Mouse (Mus musculus): Measurements from ENCODE around the gene Gm10358. TPM values are rescaled to one million over a fixed set of nuclear protein-coding genes. Genes with fewer than 3 reads are reported as not detected.
"Not testable (repeated sequence)": the region's sequence is repeated elsewhere in the genome, so short reads cannot be mapped to it uniquely, and the experiment has no call there.

Gm10358 gene
- total RNA-seq (2012; rRNA removed), result 0.71 TPM in 1 of 2 replicates, not detected in the other

- in situ Hi-C loops (cut with MboI; ENCODE audit: low sequenced_read_pairs in 2 of 2, unreplicated experiment in 2 of 2), result no loop called here
- TF ChIP-seq MAFK (IDR thresholded peaks at IDR 0.05; ENCODE audit: insufficient read depth, low read depth, low read length) (no peak), CHD2 (IDR thresholded peaks at IDR 0.05; ENCODE audit: low read depth, low read length) (no peak), ZNF384 (IDR thresholded peaks at IDR 0.05; ENCODE audit: low read depth, low read length) (no peak), HCFC1 (IDR thresholded peaks at IDR 0.05; ENCODE audit: borderline replicate concordance, insufficient read depth, low read length) (no peak), ZC3H11A (IDR thresholded peaks at IDR 0.05; ENCODE audit: borderline replicate concordance, low read depth, low read length) (no peak)
- no peak within 1 kb of the TSS for H3K9ac ChIP-seq (ENCODE audit: insufficient read depth, low read depth, low read length, poor library complexity, severe bottlenecking)
- no peak within 1 kb of the TSS for H3K27ac ChIP-seq (ENCODE audit: insufficient read depth, low read depth, low read length, poor library complexity, severe bottlenecking)
- no peak within 1 kb of the TSS for H3K4me3 ChIP-seq (ENCODE audit: insufficient read depth in 1 of 2, low read depth in 1 of 2, low read length in 2 of 2, poor library complexity in 1 of 2, severe bottlenecking in 1 of 2)
- H3K9me3 ChIP-seq (ENCODE audit: control insufficient read depth, insufficient read depth, low read depth, low read length), result no peaks in the 10 kb centered on the region
- no peaks in the 10 kb centered on the region for H3K36me3 ChIP-seq (ENCODE audit: control insufficient read depth, insufficient read depth, low read length, poor library complexity, severe bottlenecking)
- DNase-seq (ENCODE audit: low read depth, low spot score), result no peak
- no peaks in the 10 kb centered on the region for H3K4me1 ChIP-seq (ENCODE audit: control insufficient read depth in 2 of 2, insufficient read depth in 2 of 2, low read length in 2 of 2, poor library complexity in 1 of 2)
Observed at GRCm38 (mm10) chr8:75406489-75406888, at the start of gene Gm10358. Gm10358 (minus strand) TSS chr8:75406589.

DNA sequence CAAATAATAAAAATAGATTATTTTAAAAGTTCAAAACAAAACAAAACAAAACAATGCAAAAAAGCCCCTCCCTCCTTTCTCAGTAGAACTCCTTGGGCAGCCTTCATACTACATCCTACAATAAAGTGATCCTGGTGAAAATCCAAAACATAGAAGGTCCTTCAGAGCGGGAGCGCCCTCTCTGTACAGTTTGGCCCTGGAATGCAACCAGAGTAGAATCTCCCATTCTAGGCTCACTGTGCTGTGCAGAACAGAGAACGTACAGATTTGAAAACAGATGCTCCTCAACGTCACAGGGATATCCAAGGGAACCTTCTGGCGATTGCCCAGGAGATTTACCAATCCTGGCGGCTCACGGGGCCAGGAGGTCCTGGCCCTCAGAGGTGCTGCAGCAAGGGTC, 42.0 kb upstream of the Gm10358 start, which contains the start of gene Iqcm:
TSS of gene Iqcm (plus strand) at position 301 of the 400 bp plus-strand sequence.
- Histone ChIP-seq H3K36me3 (ENCODE audit: control insufficient read depth, insufficient read depth, low read length, poor library complexity, severe bottlenecking) (no peaks in the 10 kb centered on the region), H3K27ac (ENCODE audit: insufficient read depth, low read depth, low read length, poor library complexity, severe bottlenecking) (no peak within 1 kb of the TSS), H3K4me3 (ENCODE audit: insufficient read depth in 1 of 2, low read depth in 1 of 2, low read length in 2 of 2, poor library complexity in 1 of 2, severe bottlenecking in 1 of 2) (no peak within 1 kb of the TSS), H3K9me3 (ENCODE audit: control insufficient read depth, insufficient read depth, low read depth, low read length) (peaks cover 3% of the 10 kb centered on the region; the same call in 1 of the 2 replicates), H3K9ac (ENCODE audit: insufficient read depth, low read depth, low read length, poor library complexity, severe bottlenecking) (no peak within 1 kb of the TSS), H3K4me1 (ENCODE audit: control insufficient read depth in 2 of 2, insufficient read depth in 2 of 2, low read length in 2 of 2, poor library complexity in 1 of 2) (no peaks in the 10 kb centered on the region)
- in situ Hi-C loops (cut with MboI; ENCODE audit: low sequenced_read_pairs in 2 of 2, unreplicated experiment in 2 of 2), result no loop called here
- TF ChIP-seq ZC3H11A (IDR thresholded peaks at IDR 0.05; ENCODE audit: borderline replicate concordance, low read depth, low read length) (no peak), HCFC1 (IDR thresholded peaks at IDR 0.05; ENCODE audit: borderline replicate concordance, insufficient read depth, low read length) (no peak)
- no peak for DNase-seq (ENCODE audit: low read depth, low spot score)

GRCm38 (mm10) chr8:75415696-75416095, 9.3 kb upstream of the Gm10358 start:
- H3K4me1 ChIP-seq (ENCODE audit: control insufficient read depth in 2 of 2, insufficient read depth in 2 of 2, low read length in 2 of 2, poor library complexity in 1 of 2); H3K9me3 ChIP-seq (ENCODE audit: control insufficient read depth, insufficient read depth, low read depth, low read length); H3K4me3 ChIP-seq (ENCODE audit: insufficient read depth in 1 of 2, low read depth in 1 of 2, low read length in 2 of 2, poor library complexity in 1 of 2, severe bottlenecking in 1 of 2); H3K9ac ChIP-seq (ENCODE audit: insufficient read depth, low read depth, low read length, poor library complexity, severe bottlenecking); in situ Hi-C loops (cut with MboI; ENCODE audit: low sequenced_read_pairs in 2 of 2, unreplicated experiment in 2 of 2); H3K36me3 ChIP-seq (ENCODE audit: control insufficient read depth, insufficient read depth, low read length, poor library complexity, severe bottlenecking): not testable (repeated sequence)
- peak overlapping the region; percentile 74; the same call in 1 of the 2 replicates for H3K27ac ChIP-seq (ENCODE audit: insufficient read depth, low read depth, low read length, poor library complexity, severe bottlenecking)
- DNase-seq (ENCODE audit: low read depth, low spot score), result peak; percentile 25

GRCm38 (mm10) chr8:75384770-75385290, 21.6 kb downstream of the Gm10358 start:
- H3K4me3 ChIP-seq (ENCODE audit: insufficient read depth in 1 of 2, low read depth in 1 of 2, low read length in 2 of 2, poor library complexity in 1 of 2, severe bottlenecking in 1 of 2), result no peak overlapping the region
- no peak overlapping the region for H3K9ac ChIP-seq (ENCODE audit: insufficient read depth, low read depth, low read length, poor library complexity, severe bottlenecking)
- DNase-seq (ENCODE audit: low read depth, low spot score), result no peak
- H3K9me3 ChIP-seq (ENCODE audit: control insufficient read depth, insufficient read depth, low read depth, low read length), result no peaks in the 10 kb centered on the region
- no peaks in the 10 kb centered on the region for H3K4me1 ChIP-seq (ENCODE audit: control insufficient read depth in 2 of 2, insufficient read depth in 2 of 2, low read length in 2 of 2, poor library complexity in 1 of 2)
- no peak for TF ChIP-seq ZC3H11A (IDR thresholded peaks at IDR 0.05; ENCODE audit: borderline replicate concordance, low read depth, low read length)
- TF ChIP-seq HCFC1 (IDR thresholded peaks at IDR 0.05; ENCODE audit: borderline replicate concordance, insufficient read depth, low read length), result no peak
- no peak for TF ChIP-seq MAFK (IDR thresholded peaks at IDR 0.05; ENCODE audit: insufficient read depth, low read depth, low read length)
- no peak for TF ChIP-seq CHD2 (IDR thresholded peaks at IDR 0.05; ENCODE audit: low read depth, low read length)
- no peak for TF ChIP-seq ZNF384 (IDR thresholded peaks at IDR 0.05; ENCODE audit: low read depth, low read length)
- no peaks in the 10 kb centered on the region for H3K36me3 ChIP-seq (ENCODE audit: control insufficient read depth, insufficient read depth, low read length, poor library complexity, severe bottlenecking)
- no peak overlapping the region for H3K27ac ChIP-seq (ENCODE audit: insufficient read depth, low read depth, low read length, poor library complexity, severe bottlenecking)
- in situ Hi-C loops (cut with MboI; ENCODE audit: low sequenced_read_pairs in 2 of 2, unreplicated experiment in 2 of 2), result no loop called here

DNA sequence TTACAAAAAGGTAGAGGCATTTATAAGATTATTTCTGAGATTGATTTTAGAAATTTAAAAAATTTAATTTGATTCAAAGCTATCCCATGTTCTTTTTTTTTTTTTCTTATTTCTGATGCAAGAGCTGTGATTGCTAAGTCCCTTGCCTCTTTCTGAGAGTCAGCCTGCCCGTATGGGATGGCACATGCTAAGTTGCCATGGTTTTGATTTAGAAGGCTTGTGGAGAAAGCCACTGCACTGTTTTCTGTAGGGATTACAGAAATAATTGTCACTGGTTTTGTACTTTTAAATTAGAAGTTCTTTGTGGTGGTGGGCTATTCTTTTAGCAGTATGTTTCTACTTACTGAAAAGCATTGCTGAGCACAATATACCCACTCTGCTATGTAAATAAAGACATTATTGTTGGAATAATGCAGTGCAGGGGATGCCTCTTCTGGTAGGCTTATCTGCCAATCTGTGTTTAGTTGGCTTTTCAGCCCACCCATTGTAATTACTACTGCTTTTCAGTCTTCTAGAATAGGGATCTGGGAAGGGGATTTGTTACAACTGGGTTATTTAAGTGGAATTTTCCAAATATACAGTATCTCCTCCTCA, 30.8 kb downstream of the Gm10358 start:
- no peak for TF ChIP-seq ZC3H11A (IDR thresholded peaks at IDR 0.05; ENCODE audit: borderline replicate concordance, low read depth, low read length)
- Histone ChIP-seq H3K36me3 (ENCODE audit: control insufficient read depth, insufficient read depth, low read length, poor library complexity, severe bottlenecking) (no peaks in the 10 kb centered on the region), H3K9ac (ENCODE audit: insufficient read depth, low read depth, low read length, poor library complexity, severe bottlenecking) (no peak overlapping the region), H3K9me3 (ENCODE audit: control insufficient read depth, insufficient read depth, low read depth, low read length) (no peaks in the 10 kb centered on the region), H3K27ac (ENCODE audit: insufficient read depth, low read depth, low read length, poor library complexity, severe bottlenecking) (no peak overlapping the region), H3K4me3 (ENCODE audit: insufficient read depth in 1 of 2, low read depth in 1 of 2, low read length in 2 of 2, poor library complexity in 1 of 2, severe bottlenecking in 1 of 2) (no peak overlapping the region), H3K4me1 (ENCODE audit: control insufficient read depth in 2 of 2, insufficient read depth in 2 of 2, low read length in 2 of 2, poor library complexity in 1 of 2) (no peaks in the 10 kb centered on the region)
- DNase-seq (ENCODE audit: low read depth, low spot score), result no peak
- in situ Hi-C loops (cut with MboI; ENCODE audit: low sequenced_read_pairs in 2 of 2, unreplicated experiment in 2 of 2), result no loop called here

All from ES-E14 (cell line).